Mouse (Mus musculus): Measurements from ENCODE around the gene Gm5726. TPM values are rescaled to one million over a fixed set of nuclear protein-coding genes. Genes with fewer than 3 reads are reported as not detected.
"Not testable (repeated sequence)": the region's sequence is repeated elsewhere in the genome, so short reads cannot be mapped to it uniquely, and the experiment has no call there.

Gm5726 gene
- not detected in 2 replicates for polyA plus RNA-seq (2016; fragmentation: Nextera tagmentation; extraction: Ambion mirVana)

GRCm38 (mm10) chr7:20545657-20546056 lies at the start of gene Gm5726:
Gene Gm5726, minus strand, starts transcription at chr7:20545757.
- not testable (repeated sequence) for H3K9me3 ChIP-seq; ATAC-seq (ENCODE audit: insufficient number of reproducible peaks, insufficient read depth, low FRiP score, low TSS enrichment); H3K9ac ChIP-seq; H3K27me3 ChIP-seq; H3K4me2 ChIP-seq (replicated peaks); H3K36me3 ChIP-seq; H3K4me3 ChIP-seq; H3K4me1 ChIP-seq; H3K27ac ChIP-seq
- no CpG with 5 or more reads among the region's 1 CpGs for WGBS

DNA sequence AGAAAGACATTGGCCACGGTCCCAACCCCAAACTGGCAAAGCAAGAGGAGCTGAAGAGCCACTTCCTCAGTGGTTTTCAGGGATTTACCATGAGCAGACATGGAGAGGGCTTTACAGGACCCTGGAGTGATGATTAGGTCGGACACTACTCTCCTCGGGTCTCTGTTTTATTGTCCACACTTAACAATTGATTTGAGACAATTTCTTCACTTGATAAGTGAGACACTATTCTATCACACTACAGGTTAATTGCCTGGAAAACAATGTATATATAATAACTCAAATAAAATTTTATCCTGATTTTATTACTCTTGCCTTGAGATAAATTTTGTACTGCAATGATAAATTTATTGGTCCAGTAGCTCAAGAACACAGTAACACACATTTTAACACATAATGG lies 30.6 kb upstream of the Gm5726 start, which contains the start of gene Gm4141:
Gm4141 (minus strand) TSS at position 101 of the 400 bp plus-strand sequence.
- H3K4me3 ChIP-seq; H3K27ac ChIP-seq; H3K4me1 ChIP-seq; H3K9me3 ChIP-seq; ATAC-seq (ENCODE audit: insufficient number of reproducible peaks, insufficient read depth, low FRiP score, low TSS enrichment); H3K27me3 ChIP-seq; H3K9ac ChIP-seq; H3K4me2 ChIP-seq (replicated peaks); H3K36me3 ChIP-seq: not testable (repeated sequence)
- no CpG with 5 or more reads among the region's 3 CpGs for WGBS

DNA sequence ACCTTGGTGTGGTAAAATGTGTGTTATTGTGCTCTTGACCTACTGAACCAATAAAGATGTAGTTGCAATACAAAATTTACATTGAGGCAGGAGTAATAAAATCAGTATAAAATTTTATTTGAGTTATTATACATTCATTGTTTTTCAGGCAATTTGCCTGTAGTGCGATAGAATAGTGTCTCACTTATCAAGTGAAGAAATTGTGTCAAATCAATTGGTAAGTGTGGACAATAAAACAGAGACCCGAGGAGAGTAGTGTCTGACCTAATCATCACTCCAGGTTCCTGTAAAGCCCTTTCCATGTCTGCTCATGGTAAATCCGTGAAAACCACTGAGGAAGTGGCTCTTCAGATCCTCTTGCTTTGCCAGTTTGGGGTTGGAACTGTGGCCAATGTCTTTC lies 12.0 kb downstream of the Gm5726 start, which contains the start of gene Vmn1r104:
Vmn1r104 (plus strand) TSS at position 301 of the 400 bp plus-strand sequence.
- not testable (repeated sequence) for H3K27me3 ChIP-seq; H3K4me2 ChIP-seq (replicated peaks); ATAC-seq (ENCODE audit: insufficient number of reproducible peaks, insufficient read depth, low FRiP score, low TSS enrichment); H3K9ac ChIP-seq; H3K4me3 ChIP-seq; H3K9me3 ChIP-seq; H3K36me3 ChIP-seq; H3K4me1 ChIP-seq; H3K27ac ChIP-seq
- WGBS: no CpG with 5 or more reads among the region's 3 CpGs

DNA sequence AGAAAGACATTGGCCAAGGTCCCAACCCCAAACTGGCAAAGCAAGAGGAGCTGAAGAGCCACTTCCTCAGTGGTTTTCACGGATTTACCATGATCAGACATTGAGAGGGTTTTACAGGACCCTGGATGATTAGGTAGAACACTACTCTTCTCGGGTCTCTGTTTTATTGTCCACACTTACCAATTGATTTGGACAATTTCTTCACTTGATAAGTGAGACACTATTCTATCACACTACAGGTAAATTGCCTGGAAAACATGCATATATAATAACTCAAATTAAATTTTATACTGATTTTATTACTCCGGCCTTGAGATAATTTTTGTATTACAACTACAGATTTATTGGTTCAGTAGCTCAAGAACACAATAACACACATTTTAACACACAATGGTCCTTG lies 35.1 kb downstream of the Gm5726 start, which contains the start of gene Vmn1r103:
Vmn1r103 (minus strand) TSS at position 101 of the 400 bp plus-strand sequence.
- not testable (repeated sequence) for H3K4me2 ChIP-seq (replicated peaks); H3K9ac ChIP-seq; H3K27me3 ChIP-seq; H3K4me3 ChIP-seq; H3K27ac ChIP-seq; H3K4me1 ChIP-seq; ATAC-seq (ENCODE audit: insufficient number of reproducible peaks, insufficient read depth, low FRiP score, low TSS enrichment); H3K9me3 ChIP-seq; H3K36me3 ChIP-seq
- WGBS: 13% methylated on average over 1 of the region's 3 CpGs

Other genes starting within 250 kb of the Gm5726 start
- gene Gm4133, start 211.7 kb downstream of the Gm5726 start, polyA plus RNA-seq (2016; fragmentation: Nextera tagmentation; extraction: Ambion mirVana): not detected in 2 replicates
- gene Gm5728, start 170.3 kb downstream of the Gm5726 start, polyA plus RNA-seq (2016; fragmentation: Nextera tagmentation; extraction: Ambion mirVana): not detected in 2 replicates
- gene Vmn1r100, start 127.8 kb downstream of the Gm5726 start, polyA plus RNA-seq (2016; fragmentation: Nextera tagmentation; extraction: Ambion mirVana): not detected in 2 replicates
- not detected in 2 replicates for gene Vmn1r101, start 103.2 kb downstream of the Gm5726 start, polyA plus RNA-seq (2016; fragmentation: Nextera tagmentation; extraction: Ambion mirVana)
- gene Gm10670, start 70.8 kb downstream of the Gm5726 start, polyA plus RNA-seq (2016; fragmentation: Nextera tagmentation; extraction: Ambion mirVana): not detected in 2 replicates
- not detected in 2 replicates for gene Vmn1r103, start 35.2 kb downstream of the Gm5726 start, polyA plus RNA-seq (2016; fragmentation: Nextera tagmentation; extraction: Ambion mirVana)
- gene Vmn1r104, start 11.9 kb downstream of the Gm5726 start, polyA plus RNA-seq (2016; fragmentation: Nextera tagmentation; extraction: Ambion mirVana): not detected in 2 replicates
- not detected in 2 replicates for gene Gm4141, start 30.5 kb upstream of the Gm5726 start, polyA plus RNA-seq (2016; fragmentation: Nextera tagmentation; extraction: Ambion mirVana)
- gene Gm4513, start 53.3 kb upstream of the Gm5726 start, polyA plus RNA-seq (2016; fragmentation: Nextera tagmentation; extraction: Ambion mirVana): not detected in 2 replicates
- gene Vmn1r107, start 123.2 kb upstream of the Gm5726 start, polyA plus RNA-seq (2016; fragmentation: Nextera tagmentation; extraction: Ambion mirVana): not detected in 2 replicates
- gene Vmn1r111, start 157.5 kb upstream of the Gm5726 start, polyA plus RNA-seq (2016; fragmentation: Nextera tagmentation; extraction: Ambion mirVana): not detected in 2 replicates
- not detected in 2 replicates for gene Gm10668, start 184.9 kb upstream of the Gm5726 start, polyA plus RNA-seq (2016; fragmentation: Nextera tagmentation; extraction: Ambion mirVana)
- not detected in 2 replicates for gene Vmn1r112, start 225.4 kb upstream of the Gm5726 start, polyA plus RNA-seq (2016; fragmentation: Nextera tagmentation; extraction: Ambion mirVana)
- not detected in 2 replicates for gene Vmn1r113, start 241.5 kb upstream of the Gm5726 start, polyA plus RNA-seq (2016; fragmentation: Nextera tagmentation; extraction: Ambion mirVana)